Mouse (Mus musculus): ENCODE results near the gene Saxo1. TPM values are rescaled to one million over a fixed set of nuclear protein-coding genes. Genes with fewer than 3 reads are reported as not detected.

Saxo1 gene
- polyA plus RNA-seq, 1 experiment from 2014 or later = 0.21 TPM

- Histone ChIP-seq H3K4me1 (replicated peaks; ENCODE audit: insufficient read depth, low read length) (peaks cover 5% of the 10 kb centered on the region; the same call in 1 of the 2 replicates), H3K9me3 (replicated peaks; ENCODE audit: low read length) (no peaks in the 10 kb centered on the region), H3K27me3 (ENCODE audit: insufficient read depth, low read length) (no peaks in the 10 kb centered on the region), H3K36me3 (ENCODE audit: insufficient read depth, low read length) (no peaks in the 10 kb centered on the region), H3K4me2 (ENCODE audit: low read length) (no peak overlapping the region), H3K27ac (no peak overlapping the region), H3K9ac (ENCODE audit: low read depth, low read length) (no peak overlapping the region), H3K4me3 (replicated peaks; ENCODE audit: low read depth, low read length) (no peak overlapping the region)
- 67% methylated on average over 5 of the region's 5 CpGs for WGBS
- no peak for TF ChIP-seq CTCF (IDR thresholded peaks at IDR 0.05; ENCODE audit: low read depth)
- DNase-seq (ENCODE audit: low spot score) (no peak), ATAC-seq (replicated peaks; ENCODE audit: low FRiP score, low read depth) (no peak)
Measured at GRCm38 (mm10) chr4:86523771-86524170, 34.4 kb downstream of the Saxo1 start.

GRCm38 (mm10) chr4:86520695-86521094 is 37.4 kb downstream of the Saxo1 start:
- Histone ChIP-seq H3K4me2 (ENCODE audit: low read length) (no peak overlapping the region), H3K4me3 (replicated peaks; ENCODE audit: low read depth, low read length) (no peak overlapping the region), H3K27me3 (ENCODE audit: insufficient read depth, low read length) (no peaks in the 10 kb centered on the region), H3K9ac (ENCODE audit: low read depth, low read length) (no peak overlapping the region), H3K27ac (no peak overlapping the region), H3K9me3 (replicated peaks; ENCODE audit: low read length) (no peaks in the 10 kb centered on the region), H3K4me1 (replicated peaks; ENCODE audit: insufficient read depth, low read length) (no peaks in the 10 kb centered on the region), H3K36me3 (ENCODE audit: insufficient read depth, low read length) (no peaks in the 10 kb centered on the region)
- no peak for TF ChIP-seq CTCF (IDR thresholded peaks at IDR 0.05; ENCODE audit: low read depth)
- WGBS = 64% methylated on average over 12 of the region's 12 CpGs
- DNase-seq (ENCODE audit: low spot score) = no peak
- ATAC-seq (replicated peaks; ENCODE audit: low FRiP score, low read depth) = no peak

GRCm38 (mm10) chr4:86519953-86520352 is 38.2 kb downstream of the Saxo1 start:
- Histone ChIP-seq H3K4me1 (replicated peaks; ENCODE audit: insufficient read depth, low read length) (no peaks in the 10 kb centered on the region), H3K4me3 (replicated peaks; ENCODE audit: low read depth, low read length) (no peak overlapping the region), H3K9ac (ENCODE audit: low read depth, low read length) (no peak overlapping the region), H3K27me3 (ENCODE audit: insufficient read depth, low read length) (no peaks in the 10 kb centered on the region), H3K9me3 (replicated peaks; ENCODE audit: low read length) (no peaks in the 10 kb centered on the region), H3K27ac (no peak overlapping the region), H3K36me3 (ENCODE audit: insufficient read depth, low read length) (no peaks in the 10 kb centered on the region), H3K4me2 (ENCODE audit: low read length) (no peak overlapping the region)
- 51% methylated on average over 6 of the region's 6 CpGs for WGBS
- TF ChIP-seq CTCF (IDR thresholded peaks at IDR 0.05; ENCODE audit: low read depth) = no peak
- no peak for ATAC-seq (replicated peaks; ENCODE audit: low FRiP score, low read depth)
- DNase-seq (ENCODE audit: low spot score) = peak; percentile 58

- no peak for TF ChIP-seq CTCF (IDR thresholded peaks at IDR 0.05; ENCODE audit: low read depth)
- ATAC-seq (replicated peaks; ENCODE audit: low FRiP score, low read depth) (no peak), DNase-seq (ENCODE audit: low spot score) (no peak)
- Histone ChIP-seq H3K27ac (no peak overlapping the region), H3K9ac (ENCODE audit: low read depth, low read length) (no peak overlapping the region), H3K4me2 (ENCODE audit: low read length) (no peak overlapping the region), H3K9me3 (replicated peaks; ENCODE audit: low read length) (no peaks in the 10 kb centered on the region), H3K4me1 (replicated peaks; ENCODE audit: insufficient read depth, low read length) (no peaks in the 10 kb centered on the region), H3K36me3 (ENCODE audit: insufficient read depth, low read length) (no peaks in the 10 kb centered on the region), H3K4me3 (replicated peaks; ENCODE audit: low read depth, low read length) (no peak overlapping the region), H3K27me3 (ENCODE audit: insufficient read depth, low read length) (no peaks in the 10 kb centered on the region)
- 72% methylated on average over 6 of the region's 6 CpGs for WGBS
Measured at GRCm38 (mm10) chr4:86504656-86505055, 53.5 kb downstream of the Saxo1 start.

GRCm38 (mm10) chr4:86499561-86499960 is 58.6 kb downstream of the Saxo1 start:
- no peak for TF ChIP-seq CTCF (IDR thresholded peaks at IDR 0.05; ENCODE audit: low read depth)
- 96% methylated on average over 1 of the region's 1 CpGs for WGBS
- H3K9me3 ChIP-seq (replicated peaks; ENCODE audit: low read length) = no peaks in the 10 kb centered on the region
- no peak overlapping the region for H3K4me3 ChIP-seq (replicated peaks; ENCODE audit: low read depth, low read length)
- no peaks in the 10 kb centered on the region for H3K27me3 ChIP-seq (ENCODE audit: insufficient read depth, low read length)
- no peaks in the 10 kb centered on the region for H3K4me1 ChIP-seq (replicated peaks; ENCODE audit: insufficient read depth, low read length)
- ATAC-seq (replicated peaks; ENCODE audit: low FRiP score, low read depth) = no peak
- H3K36me3 ChIP-seq (ENCODE audit: insufficient read depth, low read length) = no peaks in the 10 kb centered on the region
- no peak for DNase-seq (ENCODE audit: low spot score)
- no peak overlapping the region for H3K4me2 ChIP-seq (ENCODE audit: low read length)
- H3K27ac ChIP-seq = no peak overlapping the region
- no peak overlapping the region for H3K9ac ChIP-seq (ENCODE audit: low read depth, low read length)

GRCm38 (mm10) chr4:86498754-86499153 is 59.4 kb downstream of the Saxo1 start:
- H3K27ac ChIP-seq = peak overlapping the region; percentile 72; the same call in 1 of the 2 replicates
- DNase-seq (ENCODE audit: low spot score) = peak; percentile 95
- no peak overlapping the region for H3K4me2 ChIP-seq (ENCODE audit: low read length)
- no peaks in the 10 kb centered on the region for H3K4me1 ChIP-seq (replicated peaks; ENCODE audit: insufficient read depth, low read length)
- ATAC-seq (replicated peaks; ENCODE audit: low FRiP score, low read depth) = peak; percentile 85
- WGBS = 13% methylated on average over 5 of the region's 5 CpGs
- H3K36me3 ChIP-seq (ENCODE audit: insufficient read depth, low read length) = no peaks in the 10 kb centered on the region
- H3K9me3 ChIP-seq (replicated peaks; ENCODE audit: low read length) = no peaks in the 10 kb centered on the region
- H3K4me3 ChIP-seq (replicated peaks; ENCODE audit: low read depth, low read length) = no peak overlapping the region
- no peak for TF ChIP-seq CTCF (IDR thresholded peaks at IDR 0.05; ENCODE audit: low read depth)
- H3K27me3 ChIP-seq (ENCODE audit: insufficient read depth, low read length) = no peaks in the 10 kb centered on the region
- H3K9ac ChIP-seq (ENCODE audit: low read depth, low read length) = no peak overlapping the region

- Histone ChIP-seq H3K4me3 (replicated peaks; ENCODE audit: low read depth, low read length) (no peak overlapping the region), H3K4me2 (ENCODE audit: low read length) (no peak overlapping the region), H3K27ac (no peak overlapping the region), H3K27me3 (ENCODE audit: insufficient read depth, low read length) (no peaks in the 10 kb centered on the region), H3K36me3 (ENCODE audit: insufficient read depth, low read length) (no peaks in the 10 kb centered on the region), H3K4me1 (replicated peaks; ENCODE audit: insufficient read depth, low read length) (no peaks in the 10 kb centered on the region), H3K9me3 (replicated peaks; ENCODE audit: low read length) (no peaks in the 10 kb centered on the region), H3K9ac (ENCODE audit: low read depth, low read length) (no peak overlapping the region)
- ATAC-seq (replicated peaks; ENCODE audit: low FRiP score, low read depth) (no peak), DNase-seq (ENCODE audit: low spot score) (peak; percentile 37)
- 77% methylated on average over 5 of the region's 5 CpGs for WGBS
- no peak for TF ChIP-seq CTCF (IDR thresholded peaks at IDR 0.05; ENCODE audit: low read depth)
Measured at GRCm38 (mm10) chr4:86489128-86489527, 69.0 kb downstream of the Saxo1 start.
